8 mouse cellular contexts compared by ENCODE assay signal in the genomic region with DNA sequence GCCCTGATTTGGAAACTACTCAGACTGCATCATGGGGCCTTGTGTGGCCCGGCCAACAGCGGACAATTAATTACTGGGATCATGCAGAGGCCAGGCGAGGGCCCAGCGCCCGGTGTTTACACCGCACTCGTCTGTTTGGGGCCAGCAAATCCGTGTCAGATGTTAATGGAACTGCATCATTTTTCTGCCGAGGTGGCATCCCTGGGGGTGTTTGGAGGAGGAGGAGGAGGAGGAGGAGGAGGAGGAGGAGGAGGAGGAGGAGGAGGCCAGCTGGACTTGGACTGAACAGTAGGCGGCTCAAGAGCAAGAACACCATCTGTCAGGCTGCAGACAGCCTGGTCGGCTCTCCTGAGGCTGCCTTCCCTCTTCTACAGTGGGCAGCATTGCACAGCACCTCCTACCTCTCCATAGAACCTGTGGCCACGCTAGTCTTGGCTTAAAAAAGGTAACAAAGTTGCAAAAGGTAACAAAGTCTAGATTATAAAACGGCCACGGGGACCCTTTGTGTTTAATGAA.
A peak's percentile ranks its signal among the peaks of the same experiment; 100 is the strongest.
DNase-seq lines count a peak whose midpoint lies in the region.

No protein-coding gene starts in this region.

- intact Hi-C loops in gastrocnemius, postnatal 14 days (cut with DNase I; ENCODE audit: low total_unique reads): loop anchor here (5.0 kb wide), 1 partner anchor 61 kb away; no protein-coding TSS in a partner anchor

- DNase-seq in adrenal gland, postnatal 25 days: peak; percentile 26
- no peak for DNase-seq in adrenal gland, postnatal 14 days
- peak; percentile 25 to 36 for DNase-seq in kidney, postnatal 36 days
- no peak for DNase-seq in kidney, adult 11 months
- peak; percentile 53 for DNase-seq in gastrocnemius, postnatal 14 days
- DNase-seq in retina, embryonic 14.5 days (ENCODE audit: low spot score): peak; percentile 37
- no peak for DNase-seq in layer of hippocampus, postnatal 10 days (ENCODE audit: low spot score in 2 of 2)
- no peak for DNase-seq in right cerebral cortex, postnatal 10 days (ENCODE audit: low spot score in 2 of 2)

Comparison
In these comparisons a context has a peak if more than half of its experiments do, and no peak if none do; other contexts are left out.
1. DNase-seq: peak in adrenal gland, postnatal 25 days (single experiment), kidney, postnatal 36 days (2 of 2), gastrocnemius, postnatal 14 days (single experiment) and retina, embryonic 14.5 days (single experiment); none in adrenal gland, postnatal 14 days (single experiment), kidney, adult 11 months (single experiment), layer of hippocampus, postnatal 10 days (0 of 2) and right cerebral cortex, postnatal 10 days (0 of 2).